Mouse (Mus musculus): ENCODE data around the gene Zbtb42. TPM values are rescaled to one million over a fixed set of nuclear protein-coding genes. Genes with fewer than 3 reads are reported as not detected.

Zbtb42 gene
- polyA plus RNA-seq, 1 experiment from 2014 or later = 4.0 TPM

- Histone ChIP-seq H3K27me3 (peaks cover 33% of the 10 kb centered on the region), H3K27ac (no peak overlapping the region), H3K9ac (peak overlapping the region; percentile 9; the same call in 1 of the 2 replicates), H3K4me1 (peaks cover 27% of the 10 kb centered on the region), H3K4me2 (peak overlapping the region; percentile 37), H3K4me3 (replicated peaks) (no peak overlapping the region; the same call in 1 of the 2 replicates), H3K36me3 (no peaks in the 10 kb centered on the region), H3K9me3 (replicated peaks) (no peaks in the 10 kb centered on the region)
- WGBS = 2% methylated on average over 15 of the region's 15 CpGs
- peak; percentile 47; the same call in 1 of the 2 replicates for ATAC-seq (replicated peaks; ENCODE audit: low FRiP score)
Observed at GRCm38 (mm10) chr12:112700522-112700921, 21.9 kb downstream of the Zbtb42 start.

DNA sequence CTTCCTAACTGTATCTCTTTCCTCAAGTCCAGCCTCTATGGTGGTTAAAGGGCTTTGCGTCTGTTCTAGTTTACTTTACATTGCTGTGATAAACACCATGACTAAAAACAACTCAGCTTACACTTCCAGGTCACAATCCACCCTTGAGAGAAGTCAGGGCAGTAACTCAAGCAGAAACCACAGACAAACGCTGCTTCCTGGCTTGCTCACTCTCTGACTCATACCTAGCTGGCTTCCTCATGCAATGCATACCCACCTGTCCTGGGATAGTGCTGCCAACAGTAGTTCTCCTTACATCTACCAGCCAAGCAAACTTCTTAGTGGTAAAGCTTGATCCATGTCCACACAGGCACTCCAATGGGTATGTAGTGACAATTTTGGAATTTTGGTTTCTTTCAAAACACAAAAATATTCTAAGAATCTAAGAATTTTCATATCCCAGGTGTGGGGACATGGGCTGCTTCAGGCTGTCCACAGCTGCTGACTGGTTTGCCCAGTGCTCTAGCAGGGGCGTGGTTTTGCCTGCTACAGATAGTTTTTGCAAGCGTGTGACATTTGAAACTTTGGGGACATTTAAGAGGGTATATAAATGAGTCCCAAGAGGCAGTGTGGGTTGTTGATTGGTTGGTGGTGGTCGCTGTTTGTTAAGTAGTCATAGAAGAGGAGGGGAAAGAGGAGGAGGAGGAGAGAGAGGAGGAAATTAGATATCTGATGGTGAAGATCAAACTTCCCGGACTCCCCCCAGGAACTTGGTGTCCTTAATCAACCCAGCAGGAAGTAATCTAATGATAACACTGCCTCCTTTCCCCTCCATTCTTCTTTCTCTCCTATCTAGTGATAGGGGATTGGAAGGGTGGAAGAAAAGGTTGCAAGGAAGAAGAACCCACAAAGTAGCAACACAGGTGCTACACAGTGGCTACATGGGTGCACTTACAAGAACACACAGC lies 24.0 kb downstream of the Zbtb42 start:
- ATAC-seq (replicated peaks; ENCODE audit: low FRiP score) = no peak
- Histone ChIP-seq H3K27me3 (peaks cover 44% of the 10 kb centered on the region), H3K36me3 (no peaks in the 10 kb centered on the region), H3K9me3 (replicated peaks) (no peaks in the 10 kb centered on the region), H3K4me1 (peaks cover 37% of the 10 kb centered on the region), H3K4me2 (no peak overlapping the region), H3K9ac (no peak overlapping the region), H3K4me3 (replicated peaks) (no peak overlapping the region), H3K27ac (no peak overlapping the region)
- WGBS = 31% methylated on average over 6 of the region's 6 CpGs

GRCm38 (mm10) chr12:112706704-112707572 lies 28.3 kb downstream of the Zbtb42 start:
- WGBS = 13% methylated on average over 32 of the region's 32 CpGs
- Histone ChIP-seq H3K4me2 (peak overlapping the region; percentile 57), H3K4me1 (peaks cover 19% of the 10 kb centered on the region), H3K27me3 (peaks cover 31% of the 10 kb centered on the region), H3K27ac (no peak overlapping the region), H3K4me3 (replicated peaks) (peak overlapping the region; percentile 33; the same call in 1 of the 2 replicates), H3K36me3 (no peaks in the 10 kb centered on the region), H3K9ac (peak overlapping the region; percentile 24; the same call in 1 of the 2 replicates), H3K9me3 (replicated peaks) (no peaks in the 10 kb centered on the region)
- peak; percentile 87 for ATAC-seq (replicated peaks; ENCODE audit: low FRiP score)

- Histone ChIP-seq H3K36me3 (no peaks in the 10 kb centered on the region), H3K27ac (no peak overlapping the region), H3K27me3 (peaks cover 26% of the 10 kb centered on the region), H3K9me3 (replicated peaks) (no peaks in the 10 kb centered on the region), H3K9ac (no peak overlapping the region), H3K4me3 (replicated peaks) (no peak overlapping the region), H3K4me2 (peak overlapping the region; percentile 57; the same call in 1 of the 2 replicates), H3K4me1 (peaks cover 13% of the 10 kb centered on the region)
- ATAC-seq (replicated peaks; ENCODE audit: low FRiP score) = peak; percentile 31; the same call in 1 of the 2 replicates
- 27% methylated on average over 8 of the region's 8 CpGs for WGBS
Observed at GRCm38 (mm10) chr12:112707573-112707869, 28.9 kb downstream of the Zbtb42 start.

DNA sequence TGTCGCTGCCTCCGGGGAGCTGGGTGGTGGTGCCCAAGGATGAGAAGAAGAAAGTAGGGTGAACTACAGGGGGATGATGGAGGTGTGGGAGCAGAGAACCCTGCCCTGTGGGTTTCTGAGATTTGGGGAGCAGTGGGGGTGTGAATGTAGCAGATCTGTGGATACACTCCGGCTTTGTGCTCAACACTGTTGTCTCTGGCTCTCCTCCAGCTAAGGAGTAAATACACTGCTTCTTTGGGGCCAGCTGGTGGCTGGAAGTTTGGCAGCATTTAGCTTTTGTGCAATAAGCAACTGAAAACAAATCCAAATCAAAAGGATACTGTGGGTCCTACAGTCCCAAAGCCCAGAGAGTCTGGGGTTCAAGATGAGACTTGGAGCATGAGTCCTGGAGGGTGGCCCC lies 35.4 kb downstream of the Zbtb42 start:
- WGBS = 70% methylated on average over 3 of the region's 3 CpGs
- H3K9me3 ChIP-seq (replicated peaks) = no peaks in the 10 kb centered on the region
- peaks cover 4% of the 10 kb centered on the region for H3K27me3 ChIP-seq
- no peak overlapping the region for H3K9ac ChIP-seq
- H3K4me2 ChIP-seq = no peak overlapping the region
- peaks cover 12% of the 10 kb centered on the region for H3K4me1 ChIP-seq
- H3K4me3 ChIP-seq (replicated peaks) = no peak overlapping the region
- H3K36me3 ChIP-seq = peaks cover 6% of the 10 kb centered on the region; the same call in 1 of the 2 replicates
- ATAC-seq (replicated peaks; ENCODE audit: low FRiP score) = no peak
- H3K27ac ChIP-seq = peak overlapping the region; percentile 39; the same call in 1 of the 2 replicates

GRCm38 (mm10) chr12:112717140-112717539 lies 38.5 kb downstream of the Zbtb42 start:
- Histone ChIP-seq H3K4me3 (replicated peaks) (no peak overlapping the region), H3K36me3 (peaks cover 6% of the 10 kb centered on the region; the same call in 1 of the 2 replicates), H3K9ac (no peak overlapping the region), H3K27me3 (peaks cover 6% of the 10 kb centered on the region), H3K27ac (no peak overlapping the region), H3K4me1 (peaks cover 40% of the 10 kb centered on the region), H3K4me2 (no peak overlapping the region), H3K9me3 (replicated peaks) (no peaks in the 10 kb centered on the region)
- 34% methylated on average over 7 of the region's 7 CpGs for WGBS
- no peak for ATAC-seq (replicated peaks; ENCODE audit: low FRiP score)

GRCm38 (mm10) chr12:112718995-112719394 lies 40.4 kb downstream of the Zbtb42 start:
- H3K9ac ChIP-seq = no peak overlapping the region
- 36% methylated on average over 5 of the region's 5 CpGs for WGBS
- peaks cover 12% of the 10 kb centered on the region for H3K27me3 ChIP-seq
- ATAC-seq (replicated peaks; ENCODE audit: low FRiP score) = no peak
- no peak overlapping the region for H3K4me3 ChIP-seq (replicated peaks)
- no peak overlapping the region for H3K4me2 ChIP-seq
- peaks cover 6% of the 10 kb centered on the region; the same call in 1 of the 2 replicates for H3K36me3 ChIP-seq
- peaks cover 52% of the 10 kb centered on the region for H3K4me1 ChIP-seq
- no peak overlapping the region for H3K27ac ChIP-seq
- no peaks in the 10 kb centered on the region for H3K9me3 ChIP-seq (replicated peaks)

- peaks cover 12% of the 10 kb centered on the region for H3K27me3 ChIP-seq
- no peak for ATAC-seq (replicated peaks; ENCODE audit: low FRiP score)
- peaks cover 13% of the 10 kb centered on the region for H3K36me3 ChIP-seq
- peak within 1 kb of the TSS; percentile 69 for H3K4me3 ChIP-seq (replicated peaks)
- peak within 1 kb of the TSS; percentile 89 for H3K4me2 ChIP-seq
- peak within 1 kb of the TSS; percentile 68 for H3K9ac ChIP-seq
- peaks cover 53% of the 10 kb centered on the region for H3K4me1 ChIP-seq
- H3K27ac ChIP-seq = peak within 1 kb of the TSS; percentile 97
- 45% methylated on average over 6 of the region's 6 CpGs for WGBS
- H3K9me3 ChIP-seq (replicated peaks) = no peaks in the 10 kb centered on the region
Observed at GRCm38 (mm10) chr12:112720216-112720615, 41.6 kb downstream of the Zbtb42 start, which contains the start of gene Cep170b. TSS of gene Cep170b (plus strand) at chr12:112720455.

- Histone ChIP-seq H3K27ac (peak overlapping the region; percentile 97), H3K4me3 (replicated peaks) (peak overlapping the region; percentile 69), H3K9me3 (replicated peaks) (no peaks in the 10 kb centered on the region), H3K4me2 (peak overlapping the region; percentile 89), H3K4me1 (peaks cover 53% of the 10 kb centered on the region), H3K36me3 (peaks cover 13% of the 10 kb centered on the region), H3K9ac (peak overlapping the region; percentile 68), H3K27me3 (peaks cover 12% of the 10 kb centered on the region)
- ATAC-seq (replicated peaks; ENCODE audit: low FRiP score) = no peak
- 42% methylated on average over 12 of the region's 12 CpGs for WGBS
Observed at GRCm38 (mm10) chr12:112720890-112721423, 42.3 kb downstream of the Zbtb42 start.

- Histone ChIP-seq H3K9ac (peak overlapping the region; percentile 68), H3K4me2 (peak overlapping the region; percentile 89), H3K9me3 (replicated peaks) (no peaks in the 10 kb centered on the region), H3K4me3 (replicated peaks) (peak overlapping the region; percentile 69), H3K4me1 (peaks cover 53% of the 10 kb centered on the region), H3K27me3 (peaks cover 12% of the 10 kb centered on the region), H3K27ac (peak overlapping the region; percentile 97), H3K36me3 (peaks cover 10% of the 10 kb centered on the region; the same call in 1 of the 2 replicates)
- peak; percentile 77 for ATAC-seq (replicated peaks; ENCODE audit: low FRiP score)
- WGBS = 2% methylated on average over 69 of the region's 69 CpGs
Observed at GRCm38 (mm10) chr12:112721424-112722239, 43.0 kb downstream of the Zbtb42 start.
